Mouse (Mus musculus): ENCODE measurements at regions not wholly inside any gene's neighbourhood (a gene's known extent, or its start where the extent isn't known, plus 50 kb on each side); places are given as distances from the start of the nearest gene placed in this dataset.

DNA sequence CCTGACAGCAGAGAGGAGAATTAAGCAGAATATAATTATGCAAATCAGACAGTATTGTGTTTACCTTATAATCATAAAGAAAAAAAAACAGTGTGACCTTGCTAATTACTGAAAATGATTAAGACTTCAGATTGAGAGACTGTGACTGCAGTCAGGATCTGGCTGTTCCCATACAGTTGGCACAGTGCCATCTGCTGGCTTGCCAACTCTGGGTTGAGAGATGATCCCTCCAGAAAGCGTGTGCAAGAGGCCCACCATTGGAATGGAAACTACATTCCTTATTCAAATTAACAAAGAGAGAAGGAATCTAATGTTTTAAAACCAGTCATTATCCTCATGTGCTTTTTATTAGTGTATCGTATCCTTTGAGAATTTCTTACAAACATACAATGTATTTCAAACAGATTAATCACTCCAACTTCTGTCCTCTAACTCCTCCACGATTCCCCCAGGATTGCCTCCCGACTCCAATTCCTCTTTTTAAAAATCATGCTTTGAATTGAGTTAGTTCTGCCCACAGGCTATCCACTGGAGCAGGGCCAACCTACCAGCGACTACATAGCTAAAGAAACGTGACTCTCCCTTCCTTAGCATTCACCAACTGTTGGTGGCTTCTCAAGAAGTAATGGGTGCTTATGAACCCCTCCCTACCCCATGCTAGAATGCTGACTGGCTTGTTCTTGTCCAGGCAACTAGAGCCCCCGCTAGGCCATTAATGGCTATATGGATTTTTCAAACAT is 192.9 kb upstream of the Rgs17 start:
- no peak overlapping the region for H3K4me3 ChIP-seq (ENCODE audit: insufficient read depth in 1 of 2, low read depth in 1 of 2, low read length in 2 of 2, poor library complexity in 1 of 2, severe bottlenecking in 1 of 2)
- H3K36me3 ChIP-seq (ENCODE audit: control insufficient read depth, insufficient read depth, low read length, poor library complexity, severe bottlenecking), result no peaks in the 10 kb centered on the region
- DNase-seq (ENCODE audit: low read depth, low spot score), result no peak
- H3K9me3 ChIP-seq (ENCODE audit: control insufficient read depth, insufficient read depth, low read depth, low read length), result no peaks in the 10 kb centered on the region
- no peak overlapping the region for H3K9ac ChIP-seq (ENCODE audit: insufficient read depth, low read depth, low read length, poor library complexity, severe bottlenecking)
- TF ChIP-seq ZNF384 (IDR thresholded peaks at IDR 0.05; ENCODE audit: low read depth, low read length) (no peak), MAFK (IDR thresholded peaks at IDR 0.05; ENCODE audit: insufficient read depth, low read depth, low read length) (no peak), CHD2 (IDR thresholded peaks at IDR 0.05; ENCODE audit: low read depth, low read length) (no peak)
- H3K4me1 ChIP-seq (ENCODE audit: control insufficient read depth in 2 of 2, insufficient read depth in 2 of 2, low read length in 2 of 2, poor library complexity in 1 of 2), result no peaks in the 10 kb centered on the region
- in situ Hi-C loops (cut with MboI; ENCODE audit: low sequenced_read_pairs in 2 of 2, unreplicated experiment in 2 of 2), result no loop called here
- H3K27ac ChIP-seq (ENCODE audit: insufficient read depth, low read depth, low read length, poor library complexity, severe bottlenecking), result no peak overlapping the region

All from ES-E14 (cell line).